Mouse (Mus musculus): ENCODE data around the gene Lpcat1. TPM values are rescaled to one million over a fixed set of nuclear protein-coding genes. Genes with fewer than 3 reads are reported as not detected.

Gene Lpcat1
- polyA plus RNA-seq, 1 experiment from 2014 or later, result 59.6 TPM

GRCm38 (mm10) chr13:73469257-73469967 lies 2.4 kb downstream of the Lpcat1 start:
- no peak for ATAC-seq (ENCODE audit: low FRiP score)
- Histone ChIP-seq H3K9me3 (no peaks in the 10 kb centered on the region), H3K27ac (no peak overlapping the region), H3K27me3 (no peaks in the 10 kb centered on the region), H3K9ac (peak overlapping the region; percentile 98; the same call in 1 of the 2 replicates), H3K4me2 (peak overlapping the region; percentile 89), H3K4me1 (replicated peaks) (peaks cover 46% of the 10 kb centered on the region), H3K4me3 (no peak overlapping the region), H3K36me3 (no peaks in the 10 kb centered on the region)
- WGBS, result 75% methylated on average over 9 of the region's 9 CpGs

- no peaks in the 10 kb centered on the region for H3K9me3 ChIP-seq
- peaks cover 3% of the 10 kb centered on the region; the same call in 1 of the 2 replicates for H3K36me3 ChIP-seq
- H3K9ac ChIP-seq, result no peak overlapping the region
- H3K4me3 ChIP-seq, result no peak overlapping the region
- no peak overlapping the region for H3K4me2 ChIP-seq
- H3K27me3 ChIP-seq, result no peaks in the 10 kb centered on the region
- peaks cover 46% of the 10 kb centered on the region for H3K4me1 ChIP-seq (replicated peaks)
- no peak overlapping the region for H3K27ac ChIP-seq
- whole genome bisulfite sequencing, result 78% methylated on average over 3 of the region's 3 CpGs
- ATAC-seq (ENCODE audit: low FRiP score), result no peak
These were observed 5.5 kb downstream of the Lpcat1 start for GRCm38 (mm10) chr13:73472481-73472880.

GRCm38 (mm10) chr13:73473746-73474145 lies 6.7 kb downstream of the Lpcat1 start:
- Histone ChIP-seq H3K9ac (no peak overlapping the region), H3K36me3 (peaks cover 3% of the 10 kb centered on the region; the same call in 1 of the 2 replicates), H3K27me3 (no peaks in the 10 kb centered on the region), H3K27ac (no peak overlapping the region), H3K4me2 (no peak overlapping the region), H3K9me3 (no peaks in the 10 kb centered on the region), H3K4me3 (no peak overlapping the region), H3K4me1 (replicated peaks) (peaks cover 44% of the 10 kb centered on the region)
- 95% methylated on average over 2 of the region's 2 CpGs for WGBS
- no peak for ATAC-seq (ENCODE audit: low FRiP score)

GRCm38 (mm10) chr13:73474163-73474562 lies 7.2 kb downstream of the Lpcat1 start:
- H3K27me3 ChIP-seq, result no peaks in the 10 kb centered on the region
- H3K9me3 ChIP-seq, result no peaks in the 10 kb centered on the region
- ATAC-seq (ENCODE audit: low FRiP score), result no peak
- H3K4me2 ChIP-seq, result no peak overlapping the region
- peaks cover 3% of the 10 kb centered on the region; the same call in 1 of the 2 replicates for H3K36me3 ChIP-seq
- 90% methylated on average over 6 of the region's 6 CpGs for WGBS
- no peak overlapping the region for H3K9ac ChIP-seq
- H3K4me1 ChIP-seq (replicated peaks), result peaks cover 42% of the 10 kb centered on the region
- H3K4me3 ChIP-seq, result no peak overlapping the region
- H3K27ac ChIP-seq, result no peak overlapping the region

- Histone ChIP-seq H3K4me2 (no peak overlapping the region), H3K27ac (no peak overlapping the region), H3K9me3 (no peaks in the 10 kb centered on the region), H3K9ac (no peak overlapping the region), H3K27me3 (no peaks in the 10 kb centered on the region), H3K36me3 (peaks cover 3% of the 10 kb centered on the region; the same call in 1 of the 2 replicates), H3K4me3 (no peak overlapping the region), H3K4me1 (replicated peaks) (peaks cover 36% of the 10 kb centered on the region)
- 92% methylated on average over 12 of the region's 12 CpGs for WGBS
- ATAC-seq (ENCODE audit: low FRiP score), result no peak
These were observed 8.3 kb downstream of the Lpcat1 start for GRCm38 (mm10) chr13:73475058-73475980.

- WGBS, result 91% methylated on average over 5 of the region's 5 CpGs
- Histone ChIP-seq H3K9me3 (no peaks in the 10 kb centered on the region), H3K4me3 (no peak overlapping the region), H3K4me1 (replicated peaks) (peaks cover 29% of the 10 kb centered on the region), H3K27ac (no peak overlapping the region), H3K36me3 (peaks cover 3% of the 10 kb centered on the region; the same call in 1 of the 2 replicates), H3K27me3 (no peaks in the 10 kb centered on the region), H3K4me2 (no peak overlapping the region), H3K9ac (no peak overlapping the region)
- ATAC-seq (ENCODE audit: low FRiP score), result no peak
These were observed 9.3 kb downstream of the Lpcat1 start for GRCm38 (mm10) chr13:73476259-73476658.

- Histone ChIP-seq H3K27me3 (no peaks in the 10 kb centered on the region), H3K4me1 (replicated peaks) (peaks cover 29% of the 10 kb centered on the region), H3K36me3 (peaks cover 3% of the 10 kb centered on the region; the same call in 1 of the 2 replicates), H3K4me3 (no peak overlapping the region), H3K9me3 (no peaks in the 10 kb centered on the region), H3K4me2 (no peak overlapping the region), H3K9ac (no peak overlapping the region), H3K27ac (no peak overlapping the region)
- 91% methylated on average over 8 of the region's 8 CpGs for WGBS
- no peak for ATAC-seq (ENCODE audit: low FRiP score)
These were observed 9.8 kb downstream of the Lpcat1 start for GRCm38 (mm10) chr13:73476796-73477195.

GRCm38 (mm10) chr13:73477841-73478240 lies 10.8 kb downstream of the Lpcat1 start:
- Histone ChIP-seq H3K36me3 (peaks cover 3% of the 10 kb centered on the region; the same call in 1 of the 2 replicates), H3K27ac (0 out of 2 replicates have a peak overlapping the region, but pooled peaks have one; percentile 18), H3K27me3 (no peaks in the 10 kb centered on the region), H3K4me3 (no peak overlapping the region), H3K4me2 (no peak overlapping the region), H3K9ac (no peak overlapping the region), H3K9me3 (no peaks in the 10 kb centered on the region), H3K4me1 (replicated peaks) (peaks cover 31% of the 10 kb centered on the region)
- ATAC-seq (ENCODE audit: low FRiP score), result no peak
- 87% methylated on average over 2 of the region's 2 CpGs for WGBS

GRCm38 (mm10) chr13:73482476-73482875 lies 15.5 kb downstream of the Lpcat1 start:
- 91% methylated on average over 7 of the region's 7 CpGs for WGBS
- Histone ChIP-seq H3K4me2 (no peak overlapping the region), H3K4me1 (replicated peaks) (peaks cover 28% of the 10 kb centered on the region), H3K27ac (no peak overlapping the region), H3K4me3 (no peak overlapping the region), H3K27me3 (no peaks in the 10 kb centered on the region), H3K9ac (no peak overlapping the region), H3K36me3 (peaks cover 23% of the 10 kb centered on the region), H3K9me3 (0 out of 2 replicates have a peak, but pooled peaks cover 10% of the 10 kb centered on the region)
- ATAC-seq (ENCODE audit: low FRiP score), result no peak

GRCm38 (mm10) chr13:73483331-73483730 lies 16.3 kb downstream of the Lpcat1 start:
- no peak for ATAC-seq (ENCODE audit: low FRiP score)
- H3K9me3 ChIP-seq, result 0 out of 2 replicates have a peak, but pooled peaks cover 10% of the 10 kb centered on the region
- no peak overlapping the region for H3K4me2 ChIP-seq
- no peak overlapping the region for H3K27ac ChIP-seq
- no peak overlapping the region for H3K4me3 ChIP-seq
- WGBS, result 97% methylated on average over 6 of the region's 6 CpGs
- H3K27me3 ChIP-seq, result no peaks in the 10 kb centered on the region
- peaks cover 23% of the 10 kb centered on the region for H3K36me3 ChIP-seq
- H3K4me1 ChIP-seq (replicated peaks), result peaks cover 19% of the 10 kb centered on the region
- H3K9ac ChIP-seq, result no peak overlapping the region

GRCm38 (mm10) chr13:73484171-73484570 lies 17.2 kb downstream of the Lpcat1 start:
- ATAC-seq (ENCODE audit: low FRiP score), result no peak
- Histone ChIP-seq H3K9ac (no peak overlapping the region), H3K9me3 (0 out of 2 replicates have a peak, but pooled peaks cover 10% of the 10 kb centered on the region), H3K4me1 (replicated peaks) (peaks cover 15% of the 10 kb centered on the region), H3K4me3 (no peak overlapping the region), H3K27me3 (no peaks in the 10 kb centered on the region), H3K4me2 (no peak overlapping the region), H3K36me3 (peaks cover 31% of the 10 kb centered on the region), H3K27ac (no peak overlapping the region)
- WGBS, result 92% methylated on average over 5 of the region's 5 CpGs

GRCm38 (mm10) chr13:73488105-73488504 lies 21.1 kb downstream of the Lpcat1 start:
- Histone ChIP-seq H3K4me2 (no peak overlapping the region), H3K27me3 (no peaks in the 10 kb centered on the region), H3K4me3 (no peak overlapping the region), H3K27ac (no peak overlapping the region), H3K9ac (no peak overlapping the region), H3K9me3 (0 out of 2 replicates have a peak, but pooled peaks cover 10% of the 10 kb centered on the region), H3K36me3 (peaks cover 70% of the 10 kb centered on the region), H3K4me1 (replicated peaks) (peaks cover 8% of the 10 kb centered on the region)
- ATAC-seq (ENCODE audit: low FRiP score), result no peak
- WGBS, result 57% methylated on average over 3 of the region's 3 CpGs
